Mouse (Mus musculus): ENCODE measurements at regions not wholly inside any gene's neighbourhood (a gene's known extent, or its start where the extent isn't known, plus 50 kb on each side); places are given as distances from the start of the nearest gene placed in this dataset.
"Not testable (repeated sequence)": the region's sequence is repeated elsewhere in the genome, so short reads cannot be mapped to it uniquely, and the experiment has no call there.

DNA sequence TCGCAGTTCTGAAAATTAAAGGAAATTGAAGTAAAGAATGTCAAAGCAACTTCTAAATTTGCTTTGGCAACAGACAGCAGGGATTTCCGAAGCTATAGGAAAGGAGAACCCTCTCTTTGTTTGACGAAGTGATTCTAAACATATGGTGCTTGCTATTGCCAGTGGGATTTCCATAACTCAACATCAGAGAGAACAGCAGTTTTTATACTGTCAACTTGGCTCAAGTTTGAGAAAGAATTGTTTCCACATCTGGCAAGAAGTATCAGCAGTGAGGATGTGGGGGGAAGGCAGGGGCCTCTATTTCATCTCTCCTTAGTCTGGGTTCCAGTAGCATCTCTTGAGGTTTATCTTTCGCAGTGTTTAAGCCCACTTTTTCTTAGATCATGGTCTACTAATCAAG lies 315.1 kb downstream of the Kif2b start:
- H3K36me3 ChIP-seq (replicated peaks in 1 of 2; ENCODE audit: control insufficient read depth in 1 of 2, insufficient read depth in 1 of 2, low read length in 1 of 2) = no peaks in the 10 kb centered on the region
- dilution Hi-C loops (cut with MboI; ENCODE audit: extremely low pct_ligation_motif_present, extremely low pct_unique_long_range_greater_than_20kb, low sequenced_read_pairs) = no loop called here
- TF ChIP-seq POLR2A (IDR thresholded peaks at IDR 0.05; ENCODE audit: low read depth, low read length) = no peak
- no peak for TF ChIP-seq CHD1 (IDR thresholded peaks at IDR 0.05; ENCODE audit: low read depth, low read length)
- no peak for TF ChIP-seq IRF4 (IDR thresholded peaks at IDR 0.05; ENCODE audit: low read depth, low read length)
- no peak for TF ChIP-seq NRF1 (IDR thresholded peaks at IDR 0.05; ENCODE audit: low read depth, low read length)
- no peak for TF ChIP-seq RAD21 (IDR thresholded peaks at IDR 0.05; ENCODE audit: low read depth, low read length)
- TF ChIP-seq SMC3 (IDR thresholded peaks at IDR 0.05; ENCODE audit: low read depth, low read length) = no peak
- no peak for TF ChIP-seq USF2 (conservative IDR thresholded peaks at IDR 0.05; ENCODE audit: low read depth, low read length)
- TF ChIP-seq NELFE (IDR thresholded peaks at IDR 0.05; ENCODE audit: low read depth, low read length) = no peak
- TF ChIP-seq ZNF384 (IDR thresholded peaks at IDR 0.05; ENCODE audit: low read depth, low read length) = no peak
- TF ChIP-seq TBP (conservative IDR thresholded peaks at IDR 0.05; ENCODE audit: low read depth, low read length) = no peak
- no peak for TF ChIP-seq MAX (IDR thresholded peaks at IDR 0.05; ENCODE audit: low read length)
- TF ChIP-seq JUND (conservative IDR thresholded peaks at IDR 0.05; ENCODE audit: low read depth, low read length) = no peak
- TF ChIP-seq POLR2AphosphoS2 (IDR thresholded peaks at IDR 0.05; ENCODE audit: low read depth, low read length) = no peak
- TF ChIP-seq ZMIZ1 (IDR thresholded peaks at IDR 0.05; ENCODE audit: low read depth, low read length) = no peak
- no peak for TF ChIP-seq RCOR1 (conservative IDR thresholded peaks at IDR 0.05; ENCODE audit: low read depth, low read length)
- TF ChIP-seq MEF2A (IDR thresholded peaks at IDR 0.05; ENCODE audit: borderline replicate concordance, low read depth, low read length) = no peak
- no peak for TF ChIP-seq TCF12 (IDR thresholded peaks at IDR 0.05; ENCODE audit: low read depth, low read length)
- no peak overlapping the region for H3K9ac ChIP-seq (ENCODE audit: insufficient read depth, low read depth)
- no peak for DNase-seq (ENCODE audit: extremely low read depth)
- H3K79me2 ChIP-seq (replicated peaks; ENCODE audit: control insufficient read depth, extremely low read depth, insufficient read depth, poor library complexity, severe bottlenecking) = no peaks in the 10 kb centered on the region
- peaks cover 58% of the 10 kb centered on the region for H3K9me3 ChIP-seq (replicated peaks; ENCODE audit: low read length)
- H3K27me3 ChIP-seq (replicated peaks) = no peaks in the 10 kb centered on the region
- no peak overlapping the region for H3K4me2 ChIP-seq (ENCODE audit: insufficient read depth, low read depth, poor library complexity, severe bottlenecking)
- H3K4me3 ChIP-seq (replicated peaks in 1 of 3; ENCODE audit: low read depth in 2 of 3, low read length in 2 of 3, poor library complexity in 1 of 3) = no peak overlapping the region
- no peak overlapping the region for H3K27ac ChIP-seq (ENCODE audit: insufficient read depth, low read depth)
- in situ Hi-C loops (cut with MboI; ENCODE audit: low pct_ligation_motif_present, low pct_unique_long_range_greater_than_20kb, low sequenced_read_pairs) = no loop called here
- H3K4me1 ChIP-seq (ENCODE audit: control insufficient read depth in 1 of 2, insufficient read depth in 2 of 2) = no peaks in the 10 kb centered on the region

DNA sequence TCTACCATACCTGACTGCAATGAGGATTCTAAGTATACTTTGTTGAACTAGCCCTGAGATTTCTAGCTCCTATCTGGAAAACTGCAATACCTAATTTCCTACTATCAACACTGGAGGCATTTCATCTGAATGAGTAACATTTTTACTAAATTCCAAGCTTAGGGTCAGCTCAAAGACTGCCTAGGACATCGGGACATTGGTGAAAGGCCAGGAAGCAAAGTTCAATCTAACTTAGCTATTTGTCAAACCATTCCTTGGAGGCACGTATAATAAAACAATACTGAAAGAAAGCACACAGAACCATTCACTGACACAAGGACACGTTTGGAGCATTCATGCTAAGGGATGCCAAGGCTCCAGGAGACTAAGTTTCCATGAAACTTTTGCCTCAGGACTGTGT lies 335.3 kb downstream of the Kif2b start:
- H3K27ac ChIP-seq (ENCODE audit: insufficient read depth, low read depth); H3K79me2 ChIP-seq (replicated peaks; ENCODE audit: control insufficient read depth, extremely low read depth, insufficient read depth, poor library complexity, severe bottlenecking); in situ Hi-C loops (cut with MboI; ENCODE audit: low pct_ligation_motif_present, low pct_unique_long_range_greater_than_20kb, low sequenced_read_pairs): not testable (repeated sequence)

More for the DNA sequence above, 335.3 kb downstream of the Kif2b start:
- DNase-seq (ENCODE audit: extremely low read depth); dilution Hi-C loops (cut with MboI; ENCODE audit: extremely low pct_ligation_motif_present, extremely low pct_unique_long_range_greater_than_20kb, low sequenced_read_pairs); H3K9ac ChIP-seq (ENCODE audit: insufficient read depth, low read depth); H3K4me2 ChIP-seq (ENCODE audit: insufficient read depth, low read depth, poor library complexity, severe bottlenecking); H3K4me3 ChIP-seq (replicated peaks in 1 of 3; ENCODE audit: low read depth in 2 of 3, low read length in 2 of 3, poor library complexity in 1 of 3); H3K4me1 ChIP-seq (ENCODE audit: control insufficient read depth in 1 of 2, insufficient read depth in 2 of 2); H3K27me3 ChIP-seq (replicated peaks); H3K36me3 ChIP-seq (replicated peaks in 1 of 2; ENCODE audit: control insufficient read depth in 1 of 2, insufficient read depth in 1 of 2, low read length in 1 of 2): not testable (repeated sequence)
- peaks cover 57% of the 10 kb centered on the region for H3K9me3 ChIP-seq (replicated peaks; ENCODE audit: low read length)

Data from CH12.LX (cell line).